Mouse (Mus musculus) megakaryocyte-erythroid progenitor cell, adult 5-6 weeks (primary cell): Measurements from ENCODE around the gene Dlg1. TPM values are rescaled to one million over a fixed set of nuclear protein-coding genes. Genes with fewer than 3 reads are reported as not detected.

Experiments
- ATAC-seq: replicated peaks from 2 replicates; pipeline ENCODE4 v1.8.0; 2016; ENCODE audit warnings: mild to moderate bottlenecking, inconsistent platforms; ENCODE audit not compliant: severe bottlenecking, poor library complexity, low FRiP score, low TSS enrichment
- total RNA-seq, 2 experiments: library from RNA; stranded (forward) in 1 of 2; stranded (reverse) in 1 of 2; fragments of 200-1000, 215-1000 nt in 1 of 2; fragments of >200 nt in 1 of 2; fragmentation: Nextera tagmentation in 1 of 2; gene quantifications; 2 replicates each; pipeline ENCODE4 v1.2.3; 2014 to 2017

Gene Dlg1
- total RNA-seq (2014; fragmentation: Nextera tagmentation) (45.4 and 47.2 TPM in 2 replicates), total RNA-seq (2017) (46.5 and 52.3 TPM in 2 replicates)

DNA sequence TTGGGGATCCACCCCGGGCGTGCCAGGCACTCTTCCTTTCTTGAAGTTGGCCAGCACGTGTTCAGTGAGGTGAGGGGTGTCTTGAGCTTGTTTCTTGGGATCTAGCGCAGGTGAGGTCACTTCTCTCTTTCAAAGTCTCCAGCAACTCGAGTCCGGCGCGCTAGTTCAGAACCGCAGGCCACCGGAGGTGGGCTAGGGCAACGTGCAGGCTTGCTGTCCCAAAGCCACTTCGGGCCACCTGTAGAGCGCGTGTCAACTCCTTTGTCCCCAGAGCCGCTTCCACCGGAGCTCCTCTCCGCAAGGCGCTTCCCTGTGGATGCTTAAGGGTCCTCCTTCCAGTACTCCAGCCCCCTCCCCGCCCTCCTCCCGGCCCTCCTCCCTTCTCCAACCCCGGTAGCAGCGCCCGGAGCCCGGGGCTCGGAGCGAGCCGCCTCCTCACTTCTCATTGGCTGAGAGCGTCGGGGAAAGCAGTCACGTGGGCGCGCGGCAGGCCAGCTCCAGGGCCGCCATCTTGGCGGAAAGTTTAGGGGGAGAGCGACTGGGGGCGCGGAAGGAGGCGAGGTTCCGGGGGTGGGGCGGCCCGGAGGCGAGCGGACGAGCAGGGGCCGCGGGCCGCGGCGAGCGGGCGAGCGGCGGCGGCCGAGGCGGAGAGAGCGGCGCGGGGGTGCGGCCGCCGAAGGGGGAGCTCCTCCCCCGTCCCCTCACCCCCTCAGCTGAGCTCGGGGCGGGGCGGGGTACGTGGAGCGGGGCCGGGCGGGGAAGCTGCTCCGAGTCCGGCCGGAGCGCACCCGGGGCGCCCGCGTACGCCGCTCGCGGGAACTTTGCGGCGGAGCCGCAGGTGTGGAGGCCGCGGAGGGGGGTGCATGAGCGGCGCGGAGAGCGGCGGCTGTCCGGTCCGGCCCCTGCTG is at the start of gene Dlg1:
Dlg1 (plus strand) TSS at position 65 of the 908 bp plus-strand sequence.
- ATAC-seq = peak; percentile 90

DNA sequence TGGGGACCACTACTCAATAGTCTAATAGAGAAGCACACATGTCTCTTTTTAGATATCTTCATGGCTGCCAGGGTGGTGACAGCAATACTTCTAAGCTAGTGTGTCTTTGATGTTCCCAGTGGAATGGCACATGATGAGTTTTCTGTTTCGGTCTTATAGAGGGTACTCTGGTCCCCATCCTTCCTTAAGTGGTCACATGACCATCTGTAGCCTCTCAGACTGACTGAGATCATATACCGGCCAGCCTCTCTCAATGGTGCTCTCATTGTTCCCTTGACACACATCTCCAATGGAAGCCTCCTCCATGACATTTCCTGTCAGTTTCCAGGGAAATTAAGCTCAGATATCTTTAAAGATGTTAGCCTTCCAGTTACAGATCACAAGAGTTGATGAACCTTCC is 46.9 kb upstream of the Dlg1 start:
- ATAC-seq = no peak

DNA sequence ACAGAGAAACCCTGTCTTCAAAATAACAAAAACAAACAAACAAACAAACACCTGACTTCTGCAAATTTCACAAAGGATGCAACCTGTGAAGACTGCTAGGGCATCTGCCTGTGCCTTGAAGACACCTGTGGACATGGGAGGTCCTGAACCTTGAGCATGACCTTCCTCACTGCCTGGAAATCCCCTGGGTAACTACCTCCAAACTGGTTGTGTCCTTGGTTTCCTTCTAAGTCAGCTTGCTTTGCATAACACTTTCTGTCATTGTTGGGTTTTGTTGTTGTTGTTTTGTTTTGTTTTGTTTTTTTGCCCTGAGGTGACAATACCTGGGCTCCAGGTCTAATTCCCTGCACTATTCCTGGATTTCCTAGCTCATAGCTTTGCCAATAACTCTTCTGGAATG is 46.1 kb upstream of the Dlg1 start:
- no peak for ATAC-seq

GRCm38 (mm10) chr16:31617823-31618371 is 45.3 kb upstream of the Dlg1 start:
- no peak for ATAC-seq

- no peak for ATAC-seq
These were observed 44.6 kb upstream of the Dlg1 start for GRCm38 (mm10) chr16:31618671-31619070.

GRCm38 (mm10) chr16:31619675-31620335 is 43.4 kb upstream of the Dlg1 start:
- no peak for ATAC-seq

- no peak for ATAC-seq
These were observed 40.9 kb upstream of the Dlg1 start for GRCm38 (mm10) chr16:31622356-31622755.

- ATAC-seq = no peak
These were observed 40.1 kb upstream of the Dlg1 start for GRCm38 (mm10) chr16:31623136-31623535.

- ATAC-seq = no peak
These were observed 38.5 kb upstream of the Dlg1 start for GRCm38 (mm10) chr16:31624749-31625148.

GRCm38 (mm10) chr16:31626331-31626730 is 36.9 kb upstream of the Dlg1 start:
- no peak for ATAC-seq

GRCm38 (mm10) chr16:31630381-31630780 is 32.9 kb upstream of the Dlg1 start:
- ATAC-seq = no peak

- ATAC-seq = no peak
These were observed 32.2 kb upstream of the Dlg1 start for GRCm38 (mm10) chr16:31631046-31631445.

DNA sequence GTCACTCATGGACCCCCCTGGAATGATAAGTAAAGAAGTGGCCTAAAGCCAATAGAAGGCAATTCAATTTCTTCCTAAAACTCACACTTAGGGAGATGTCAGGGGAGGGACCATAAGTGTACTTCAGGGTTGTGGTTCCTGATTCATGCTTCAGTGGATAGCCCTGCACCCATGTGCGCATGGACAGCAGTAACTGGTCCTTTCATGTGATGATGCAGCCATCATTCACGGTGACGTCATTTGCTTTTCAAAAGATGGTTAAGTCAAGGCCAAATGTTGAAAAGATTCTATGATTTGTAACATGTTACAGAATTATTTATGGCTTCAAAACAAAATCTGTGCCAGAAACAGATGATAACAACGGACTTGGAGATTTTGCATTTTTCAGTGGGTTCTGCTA is 28.9 kb upstream of the Dlg1 start:
- no peak for ATAC-seq

- no peak for ATAC-seq
These were observed 24.9 kb upstream of the Dlg1 start for GRCm38 (mm10) chr16:31638393-31638792.

DNA sequence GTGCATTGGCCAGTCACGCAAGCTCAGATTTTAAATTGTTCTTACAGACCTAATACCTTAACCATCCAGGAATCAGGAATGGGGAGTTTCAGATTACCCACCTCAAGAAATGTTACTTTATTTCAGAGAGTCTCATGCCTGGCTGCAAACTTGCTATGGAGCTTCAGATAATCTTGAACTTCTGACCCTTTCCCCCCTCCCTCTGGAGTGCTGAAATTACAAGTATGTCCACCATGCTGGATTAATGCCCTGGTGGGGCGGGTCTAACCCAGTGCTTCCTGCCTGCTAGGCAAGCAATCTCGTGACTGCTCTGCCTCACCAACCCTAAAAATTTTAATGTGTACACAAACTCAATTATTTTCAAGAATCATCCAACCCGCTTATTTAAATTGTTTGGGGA is 23.3 kb upstream of the Dlg1 start:
- no peak for ATAC-seq

- ATAC-seq = no peak
These were observed 21.5 kb upstream of the Dlg1 start for GRCm38 (mm10) chr16:31641776-31642175.

GRCm38 (mm10) chr16:31647221-31647620 is 16.0 kb upstream of the Dlg1 start:
- no peak for ATAC-seq

DNA sequence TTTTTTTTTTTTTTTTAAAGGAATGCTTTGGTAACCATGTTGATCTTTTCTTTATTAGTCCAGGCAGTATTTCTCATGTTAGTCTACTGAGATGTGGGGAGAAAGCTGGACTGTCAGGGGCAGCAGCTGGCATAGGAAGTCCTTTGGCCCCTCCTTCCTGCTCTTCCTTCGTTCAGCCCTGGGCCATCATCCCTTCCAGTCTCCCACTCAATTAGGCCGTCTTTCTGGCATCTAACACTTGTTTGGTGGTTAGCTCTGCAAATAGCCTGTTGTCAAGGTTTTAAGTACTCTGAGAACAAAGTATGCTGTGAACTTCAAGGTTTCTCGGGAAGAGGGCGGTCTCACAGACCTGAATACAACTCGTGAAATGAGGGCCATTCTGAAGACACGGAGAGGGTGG is 12.5 kb upstream of the Dlg1 start:
- no peak for ATAC-seq

DNA sequence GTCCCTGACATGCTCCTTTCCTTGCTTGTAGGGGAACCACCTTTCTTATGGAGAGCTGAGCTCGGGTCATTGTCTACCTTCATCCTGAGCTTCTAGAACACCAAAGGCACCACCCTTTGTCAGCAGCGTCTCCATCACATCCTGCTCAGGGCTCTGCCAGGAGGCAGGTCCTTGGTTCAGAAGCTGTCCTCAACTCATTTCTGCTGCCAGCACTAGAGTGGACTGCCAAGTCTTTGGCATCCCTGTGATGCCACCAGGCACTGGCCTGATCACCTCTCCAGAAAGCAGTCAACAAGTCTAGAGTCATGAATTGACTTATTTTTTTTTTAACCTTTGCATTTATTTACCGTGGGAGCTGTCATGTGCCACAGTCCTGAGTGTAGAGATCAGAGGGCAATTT is 11.7 kb upstream of the Dlg1 start:
- ATAC-seq = no peak

DNA sequence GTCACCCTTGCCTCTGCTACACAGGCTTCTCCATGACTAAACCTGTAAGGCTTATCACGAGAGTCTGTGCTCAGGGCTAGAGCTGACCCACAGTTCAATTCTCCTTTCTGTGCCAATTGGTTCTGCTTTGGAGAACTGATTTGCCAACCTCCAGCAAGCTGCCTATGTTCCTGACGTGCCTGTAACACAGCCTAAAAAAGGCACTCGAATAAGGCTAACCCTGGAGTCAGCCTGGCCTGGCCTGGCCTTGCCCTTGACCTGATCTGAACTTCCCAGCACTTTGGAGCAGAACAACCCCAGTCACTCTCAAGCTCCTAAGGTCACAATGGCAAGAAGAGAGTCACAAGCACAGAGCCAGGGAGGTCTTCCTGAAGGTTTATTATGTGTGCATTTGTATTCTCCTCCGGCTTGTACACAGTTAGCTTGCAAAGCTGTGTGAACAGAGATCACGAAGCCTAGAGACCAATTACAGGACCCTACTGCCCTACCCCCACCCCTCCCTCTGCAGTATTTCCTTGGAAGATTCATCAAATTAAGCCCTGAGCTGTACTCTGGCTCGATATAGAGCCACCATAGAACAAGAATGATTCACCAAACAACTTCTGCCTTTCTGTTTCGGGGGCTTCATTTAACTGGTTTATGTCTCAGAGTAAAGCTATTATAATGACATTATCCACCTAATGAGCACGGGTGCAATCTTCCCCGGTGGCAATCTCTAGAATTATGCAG is 11.0 kb upstream of the Dlg1 start:
- ATAC-seq = no peak
